Mouse (Mus musculus): Measurements from ENCODE around the gene Znhit1.

DNA sequence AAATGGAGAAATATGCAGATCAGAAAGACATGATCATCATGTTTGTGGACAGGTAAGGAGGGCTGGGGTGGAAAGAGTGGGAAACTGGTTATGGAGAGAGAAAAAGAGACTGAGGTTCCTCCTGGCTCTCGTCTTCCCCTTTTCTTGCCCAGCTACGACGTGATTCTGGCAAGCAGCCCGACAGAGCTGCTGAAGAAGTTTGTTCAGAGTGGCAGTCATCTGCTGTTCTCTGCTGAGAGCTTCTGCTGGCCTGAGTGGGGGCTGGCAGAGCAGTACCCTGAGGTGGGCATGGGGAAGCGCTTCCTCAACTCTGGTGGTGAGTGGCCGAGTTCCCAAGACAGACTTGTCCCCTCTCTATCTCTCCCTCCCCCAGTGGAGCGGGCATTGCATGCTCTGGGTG is 599 bp upstream of the Znhit1 start:
- TF ChIP-seq POLR2A (IDR thresholded peaks at IDR 0.05; ENCODE audit: control insufficient read depth, low read depth, low read length) = no peak
- no peak for TF ChIP-seq CTCF (IDR thresholded peaks at IDR 0.05; ENCODE audit: control insufficient read depth, insufficient read depth, insufficient replicate concordance, low read depth, low read length)

Data from testis, adult 2 months (tissue).